ENCODE assay signal across 10 mouse cellular contexts in genomic region chr2:92424462-92425308, GRCm38 (mm10). TPM values are rescaled to one million over a fixed set of nuclear protein-coding genes. Genes with fewer than 3 reads are reported as not detected.
DNase-seq lines count a peak whose midpoint lies in the region; ATAC-seq and TF ChIP-seq lines count a peak whose summit lies in the region.
"Had no signal": no experiment of that assay in that cellular context is flagged by ENCODE, and none has a peak within 500 bp of the region (broad histone marks: within the 10 kb centered on the region; RNA-seq: fewer than 3 reads in every experiment).

No protein-coding gene starts in this region.

- no peak for TF ChIP-seq POLR2A in cerebellum, adult 2 months (IDR thresholded peaks at IDR 0.05; ENCODE audit: borderline replicate concordance, insufficient read depth, low read length)
- no peak for TF ChIP-seq POLR2A in olfactory bulb, adult 2 months (IDR thresholded peaks at IDR 0.05; ENCODE audit: insufficient read depth, low read depth, low read length)

- ATAC-seq in forebrain, embryonic 16.5 days: peak; percentile 78
- no peak for ATAC-seq in liver, embryonic 13.5 days (ENCODE audit: low read depth)
- ATAC-seq in erythroid progenitor cell, adult 5-6 weeks (replicated peaks; ENCODE audit: low FRiP score, poor library complexity, severe bottlenecking): no peak

- peaks cover 22% of the 10 kb centered on the region for H3K36me3 ChIP-seq in forebrain, embryonic 16.5 days (ENCODE audit: control insufficient read depth, insufficient read depth)
- H3K36me3 ChIP-seq in hindbrain, embryonic 10.5 days: peaks cover 66% of the 10 kb centered on the region
- H3K36me3 ChIP-seq in liver, embryonic 13.5 days: peaks cover 75% of the 10 kb centered on the region

- peak; percentile 44 to 50 for DNase-seq in cerebellum, adult 2 months
- no peak for DNase-seq in cerebellum, adult 9-10 months
- DNase-seq in adrenal gland, adult 8-10 months: peak; percentile 63
- DNase-seq in hindbrain, embryonic 10.5 days (ENCODE audit: low spot score): peak; percentile 54
- DNase-seq in liver, embryonic 13.5 days: no peak

- H3K9me3 ChIP-seq in forebrain, embryonic 16.5 days (ENCODE audit: control insufficient read depth, low read length): no peaks in the 10 kb centered on the region
- no peaks in the 10 kb centered on the region for H3K9me3 ChIP-seq in hindbrain, embryonic 10.5 days
- H3K9me3 ChIP-seq in liver, embryonic 13.5 days (replicated peaks): no peaks in the 10 kb centered on the region

- peaks cover 64% of the 10 kb centered on the region for H3K4me1 ChIP-seq in cerebellum, adult 2 months (ENCODE audit: control insufficient read depth, insufficient read depth, low read length)
- H3K4me1 ChIP-seq in forebrain, embryonic 16.5 days (replicated peaks; ENCODE audit: control insufficient read depth, insufficient read depth, low read length): peaks cover 46% of the 10 kb centered on the region
- H3K4me1 ChIP-seq in hindbrain, embryonic 10.5 days (replicated peaks): peaks cover 72% of the 10 kb centered on the region
- H3K4me1 ChIP-seq in liver, embryonic 13.5 days (replicated peaks): peaks cover 33% of the 10 kb centered on the region
- peaks cover 50% of the 10 kb centered on the region for H3K4me1 ChIP-seq in olfactory bulb, adult 2 months (ENCODE audit: control insufficient read depth, insufficient read depth, low read length)

- no peak overlapping the region for H3K4me3 ChIP-seq in cerebellum, adult 2 months (replicated peaks; ENCODE audit: insufficient read depth, low read depth, low read length)
- no peak overlapping the region for H3K4me3 ChIP-seq in forebrain, embryonic 16.5 days (replicated peaks; ENCODE audit: low read length)
- 0 out of 2 replicates have a peak overlapping the region, but pooled peaks have one; percentile 7 for H3K4me3 ChIP-seq in hindbrain, embryonic 10.5 days
- H3K4me3 ChIP-seq in liver, embryonic 13.5 days (replicated peaks): no peak overlapping the region
- no peak overlapping the region for H3K4me3 ChIP-seq in olfactory bulb, adult 2 months (ENCODE audit: insufficient read depth, low read depth, low read length)

- peak overlapping the region; percentile 55 for H3K27ac ChIP-seq in cerebellum, adult 2 months (ENCODE audit: insufficient read depth, low read length)
- H3K27ac ChIP-seq in forebrain, embryonic 16.5 days (ENCODE audit: low read length): peak overlapping the region; percentile 73
- H3K27ac ChIP-seq in hindbrain, embryonic 10.5 days: peak overlapping the region; percentile 88
- 0 out of 2 replicates have a peak overlapping the region, but pooled peaks have one; percentile 10 for H3K27ac ChIP-seq in liver, embryonic 13.5 days
- peak overlapping the region; percentile 85 for H3K27ac ChIP-seq in olfactory bulb, adult 2 months (ENCODE audit: insufficient read depth, low read depth, low read length)
- H3K27ac ChIP-seq: macrophage had no signal

- no peak overlapping the region for H3K9ac ChIP-seq in forebrain, embryonic 16.5 days (replicated peaks; ENCODE audit: low read depth, low read length)
- H3K9ac ChIP-seq in liver, embryonic 13.5 days: no peak overlapping the region

- H3K4me2 ChIP-seq in forebrain, embryonic 16.5 days (ENCODE audit: low read length): no peak overlapping the region
- no peak overlapping the region for H3K4me2 ChIP-seq in liver, embryonic 13.5 days

- no peaks in the 10 kb centered on the region for H3K27me3 ChIP-seq in cerebellum, adult 2 months (ENCODE audit: control insufficient read depth, insufficient read depth, low read length)
- H3K27me3 ChIP-seq in forebrain, embryonic 16.5 days (replicated peaks; ENCODE audit: control insufficient read depth, insufficient read depth, low read length): no peaks in the 10 kb centered on the region
- no peaks in the 10 kb centered on the region for H3K27me3 ChIP-seq in hindbrain, embryonic 10.5 days (ENCODE audit: insufficient read depth, poor library complexity, severe bottlenecking)
- no peaks in the 10 kb centered on the region for H3K27me3 ChIP-seq in liver, embryonic 13.5 days

- 53% methylated on average over 9 of the region's 9 CpGs for WGBS in cerebellum, adult 2 months
- WGBS in forebrain, embryonic 16.5 days: 40% methylated on average over 9 of the region's 9 CpGs
- 54% methylated on average over 9 of the region's 9 CpGs for WGBS in hindbrain, embryonic 10.5 days
- 83% methylated on average over 9 of the region's 9 CpGs for WGBS in liver, embryonic 13.5 days (ENCODE audit: insufficient replicate concordance)
- WGBS in olfactory bulb, adult 2 months: 31% methylated on average over 9 of the region's 9 CpGs

- TF ChIP-seq CTCF in cerebellum, adult 2 months (IDR thresholded peaks at IDR 0.05; ENCODE audit: borderline replicate concordance, insufficient read depth, low read depth, low read length): no peak
- TF ChIP-seq CTCF in olfactory bulb, adult 2 months (IDR thresholded peaks at IDR 0.05; ENCODE audit: insufficient read depth, low read depth, low read length): no peak

RNA-seq across cellular contexts. Expression of gene Cry2, which starts 9.2 kb away (rescaled TPM):
- 79.4 and 81.8 TPM in 2 replicates for polyA plus RNA-seq in cerebellum, adult 2 months (2012; rRNA removed)
- total RNA-seq in adrenal gland, adult 8-10 months (2022): 10 to 100 TPM; 44.0 to 57.9 (median 47.5) TPM
- 40.1 and 46.8 TPM in 2 replicates for polyA plus RNA-seq in forebrain, embryonic 16.5 days (2015; fragmentation: Nextera tagmentation; extraction: Ambion mirVana)
- 26.0 and 31.7 TPM in 2 replicates for polyA plus RNA-seq in hindbrain, embryonic 10.5 days (2016; fragmentation: Nextera tagmentation; extraction: Ambion mirVana)
- 9.1 and 10.7 TPM in 2 replicates for polyA plus RNA-seq in liver, embryonic 13.5 days (2015; fragmentation: Nextera tagmentation; extraction: Ambion mirVana)
- not detected in 2 replicates for polyA plus RNA-seq in olfactory bulb, adult 2 months (2012; ENCODE audit: insufficient read depth, insufficient read length, low replicate concordance, missing spikeins)
- total RNA-seq in erythroid progenitor cell, adult 5-6 weeks (2015; ENCODE audit: low replicate concordance): 1.8 and 5.0 TPM in 2 replicates
- total RNA-seq in erythroid progenitor cell, adult 5-6 weeks (2017; ENCODE audit: low replicate concordance): 1.9 and 2.7 TPM in 2 replicates

RNA-seq across cellular contexts. Expression of gene Mapk8ip1, which starts 23.6 kb away (rescaled TPM):
- 349 TPM in 2 replicates for polyA plus RNA-seq in cerebellum, adult 2 months (2012; rRNA removed)
- 10 to 100 TPM; 34.6 to 43.3 (median 38.7) TPM for total RNA-seq in adrenal gland, adult 8-10 months (2022)
- 101 TPM in 2 replicates for polyA plus RNA-seq in forebrain, embryonic 16.5 days (2015; fragmentation: Nextera tagmentation; extraction: Ambion mirVana)
- polyA plus RNA-seq in hindbrain, embryonic 10.5 days (2016; fragmentation: Nextera tagmentation; extraction: Ambion mirVana): 55.0 and 75.5 TPM in 2 replicates
- 1.7 and 1.9 TPM in 2 replicates for polyA plus RNA-seq in liver, embryonic 13.5 days (2015; fragmentation: Nextera tagmentation; extraction: Ambion mirVana)
- polyA plus RNA-seq in olfactory bulb, adult 2 months (2012; ENCODE audit: insufficient read depth, insufficient read length, low replicate concordance, missing spikeins): not detected in 2 replicates
- total RNA-seq in erythroid progenitor cell, adult 5-6 weeks (2015; ENCODE audit: low replicate concordance): not detected in 2 replicates
- 0.13 TPM in 1 of 2 replicates, not detected in the other for total RNA-seq in erythroid progenitor cell, adult 5-6 weeks (2017; ENCODE audit: low replicate concordance)
- total RNA-seq: common myeloid progenitor, adult 5-6 weeks had no signal

RNA-seq across cellular contexts. Expression of gene Slc35c1, which starts 35.7 kb away (rescaled TPM):
- polyA plus RNA-seq in cerebellum, adult 2 months (2012; rRNA removed): 16.2 and 17.4 TPM in 2 replicates
- total RNA-seq in adrenal gland, adult 8-10 months (2022): 10 to 100 TPM; 15.7 to 24.0 (median 19.6) TPM
- 10.6 and 12.7 TPM in 2 replicates for polyA plus RNA-seq in forebrain, embryonic 16.5 days (2015; fragmentation: Nextera tagmentation; extraction: Ambion mirVana)
- 13.8 and 14.0 TPM in 2 replicates for polyA plus RNA-seq in hindbrain, embryonic 10.5 days (2016; fragmentation: Nextera tagmentation; extraction: Ambion mirVana)
- 9.5 and 12.3 TPM in 2 replicates for polyA plus RNA-seq in liver, embryonic 13.5 days (2015; fragmentation: Nextera tagmentation; extraction: Ambion mirVana)
- not detected in 2 replicates for polyA plus RNA-seq in olfactory bulb, adult 2 months (2012; ENCODE audit: insufficient read depth, insufficient read length, low replicate concordance, missing spikeins)
- 7.1 and 9.0 TPM in 2 replicates for total RNA-seq in erythroid progenitor cell, adult 5-6 weeks (2015; ENCODE audit: low replicate concordance)
- total RNA-seq in erythroid progenitor cell, adult 5-6 weeks (2017; ENCODE audit: low replicate concordance): 2.7 and 9.2 TPM in 2 replicates

RNA-seq across cellular contexts. Expression of gene 1700029I15Rik, which starts 42.3 kb away (rescaled TPM):
- polyA plus RNA-seq in cerebellum, adult 2 months (2012; rRNA removed): 6.4 and 6.9 TPM in 2 replicates
- 10 to 100 TPM in 2 of 4 experiments, 1 to 10 TPM in 2; 8.0 to 18.6 (median 10.3) TPM for total RNA-seq in adrenal gland, adult 8-10 months (2022)
- polyA plus RNA-seq in forebrain, embryonic 16.5 days (2015; fragmentation: Nextera tagmentation; extraction: Ambion mirVana): 5.7 and 8.6 TPM in 2 replicates
- 3.3 and 4.3 TPM in 2 replicates for polyA plus RNA-seq in hindbrain, embryonic 10.5 days (2016; fragmentation: Nextera tagmentation; extraction: Ambion mirVana)
- polyA plus RNA-seq in liver, embryonic 13.5 days (2015; fragmentation: Nextera tagmentation; extraction: Ambion mirVana): 1.1 and 1.2 TPM in 2 replicates
- polyA plus RNA-seq in olfactory bulb, adult 2 months (2012; ENCODE audit: insufficient read depth, insufficient read length, low replicate concordance, missing spikeins): not detected in 2 replicates
- total RNA-seq in erythroid progenitor cell, adult 5-6 weeks (2015; ENCODE audit: low replicate concordance): 1.3 TPM in 1 of 2 replicates, not detected in the other
- total RNA-seq in erythroid progenitor cell, adult 5-6 weeks (2017; ENCODE audit: low replicate concordance): not detected in 2 replicates

RNA-seq across cellular contexts. Expression of gene Large2, which starts 50.0 kb away (rescaled TPM):
- polyA plus RNA-seq in cerebellum, adult 2 months (2012; rRNA removed): 0.62 and 1.4 TPM in 2 replicates
- 1 to 10 TPM in 3 of 4 experiments, under 1 TPM in 1; 0.40 to 4.6 (median 2.1) TPM for total RNA-seq in adrenal gland, adult 8-10 months (2022)
- 1.4 and 2.4 TPM in 2 replicates for polyA plus RNA-seq in forebrain, embryonic 16.5 days (2015; fragmentation: Nextera tagmentation; extraction: Ambion mirVana)
- polyA plus RNA-seq in hindbrain, embryonic 10.5 days (2016; fragmentation: Nextera tagmentation; extraction: Ambion mirVana): 7.8 and 12.5 TPM in 2 replicates
- polyA plus RNA-seq in liver, embryonic 13.5 days (2015; fragmentation: Nextera tagmentation; extraction: Ambion mirVana): 1.6 and 2.2 TPM in 2 replicates
- polyA plus RNA-seq in olfactory bulb, adult 2 months (2012; ENCODE audit: insufficient read depth, insufficient read length, low replicate concordance, missing spikeins): not detected in 2 replicates
- not detected in 2 replicates for total RNA-seq in erythroid progenitor cell, adult 5-6 weeks (2015; ENCODE audit: low replicate concordance)
- total RNA-seq in erythroid progenitor cell, adult 5-6 weeks (2017; ENCODE audit: low replicate concordance): not detected in 2 replicates
- polyA plus RNA-seq: macrophage had no signal

Comparison
In these comparisons a context has a peak if more than half of its experiments do, and no peak if none do; other contexts are left out.
1. DNase-seq: peak in cerebellum, adult 2 months (2 of 2), adrenal gland, adult 8-10 months (single experiment) and hindbrain, embryonic 10.5 days (single experiment); none in cerebellum, adult 9-10 months (single experiment) and liver, embryonic 13.5 days (single experiment).
2. H3K27ac ChIP-seq: peak in every context shown above with its lines; median percentile 88 in hindbrain, embryonic 10.5 days; 85 in olfactory bulb, adult 2 months; 73 in forebrain, embryonic 16.5 days; 55 in cerebellum, adult 2 months; 10 in liver, embryonic 13.5 days.